21 mouse cellular contexts compared by ENCODE assay signal in genomic region chr10:43235758-43236669, GRCm38 (mm10).
"Had no signal": no experiment of that assay in that cellular context is flagged by ENCODE, and none has a peak within 500 bp of the region (broad histone marks: within the 10 kb centered on the region; RNA-seq: fewer than 3 reads in every experiment).

No protein-coding gene starts in this region.

- H3K27ac ChIP-seq: kidney, embryonic 15.5 days; limb, embryonic 13.5 days; liver, embryonic 15.5 days; midbrain, embryonic 12.5 days; midbrain, embryonic 15.5 days; neural tube, embryonic 12.5 days; neural tube, embryonic 15.5 days; stomach, embryonic 15.5 days had no signal

- H3K9ac ChIP-seq: kidney, embryonic 15.5 days; limb, embryonic 13.5 days; liver, embryonic 15.5 days; midbrain, embryonic 12.5 days; midbrain, embryonic 15.5 days; neural tube, embryonic 12.5 days; neural tube, embryonic 15.5 days; stomach, embryonic 15.5 days had no signal

- H3K9me3 ChIP-seq: liver, embryonic 15.5 days; midbrain, embryonic 15.5 days; neural tube, embryonic 15.5 days; stomach, embryonic 15.5 days had no signal

- H3K27me3 ChIP-seq: kidney, embryonic 15.5 days; limb, embryonic 13.5 days; liver, embryonic 15.5 days; midbrain, embryonic 12.5 days; midbrain, embryonic 15.5 days; neural tube, embryonic 12.5 days; neural tube, embryonic 15.5 days; stomach, embryonic 15.5 days had no signal

- ATAC-seq: midbrain, embryonic 15.5 days had no signal

- H3K4me2 ChIP-seq: kidney, embryonic 15.5 days; limb, embryonic 13.5 days; liver, embryonic 15.5 days; midbrain, embryonic 12.5 days; midbrain, embryonic 15.5 days; neural tube, embryonic 12.5 days; neural tube, embryonic 15.5 days; stomach, embryonic 15.5 days had no signal

- H3K4me1 ChIP-seq: kidney, embryonic 15.5 days; limb, embryonic 13.5 days; liver, embryonic 15.5 days; midbrain, embryonic 12.5 days; midbrain, embryonic 15.5 days; neural tube, embryonic 12.5 days; neural tube, embryonic 15.5 days; stomach, embryonic 15.5 days had no signal

- H3K4me3 ChIP-seq: kidney, embryonic 15.5 days; limb, embryonic 13.5 days; liver, embryonic 15.5 days; midbrain, embryonic 12.5 days; midbrain, embryonic 15.5 days; neural tube, embryonic 12.5 days; neural tube, embryonic 15.5 days; stomach, embryonic 15.5 days had no signal

- H3K36me3 ChIP-seq: kidney, embryonic 15.5 days; liver, embryonic 15.5 days; midbrain, embryonic 12.5 days; midbrain, embryonic 15.5 days; neural tube, embryonic 12.5 days; neural tube, embryonic 15.5 days; stomach, embryonic 15.5 days had no signal

- DNase-seq: kidney, adult 8-10 months; kidney, postnatal 10 days; kidney, postnatal 36 days; left cerebral cortex, postnatal 4 days; liver; lung, adult 2 months; lung, postnatal 14 days; lung, postnatal 4 days; right cerebral cortex, adult 18-20 months; right cerebral cortex, postnatal 14 days; right cerebral cortex, postnatal 4 days; spleen, adult 18-20 months; thymus, postnatal 25 days had no signal
